ENCODE assay signal across 23 mouse cellular contexts in the genomic region with DNA sequence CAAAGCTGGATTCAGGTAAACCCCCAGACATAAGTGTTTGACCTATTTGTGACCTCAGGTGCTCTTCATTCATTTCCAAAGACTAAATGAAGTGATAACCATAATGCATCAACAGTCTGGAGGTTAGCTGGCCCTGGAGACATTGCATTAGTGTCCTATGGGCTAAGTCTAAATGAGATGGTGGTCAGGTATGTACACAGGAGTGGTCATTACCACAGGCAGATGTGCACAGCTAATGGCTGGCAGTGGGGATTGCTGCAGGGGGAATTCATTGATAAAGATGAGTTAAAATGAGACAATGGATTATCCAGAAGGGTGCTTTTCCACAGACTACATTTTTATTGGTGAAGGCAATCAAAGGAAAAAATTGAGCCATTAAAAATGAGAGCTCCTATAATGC.
DNase-seq lines count a peak whose midpoint lies in the region; ATAC-seq lines count a peak whose summit lies in the region.
"Had no signal": no experiment of that assay in that cellular context is flagged by ENCODE, and none has a peak within 500 bp of the region (broad histone marks: within the 10 kb centered on the region; RNA-seq: fewer than 3 reads in every experiment).

No protein-coding gene starts in this region.

- no peak overlapping the region for H3K4me2 ChIP-seq in forebrain, embryonic 13.5 days
- no peak overlapping the region for H3K4me2 ChIP-seq in forebrain, embryonic 12.5 days
- H3K4me2 ChIP-seq in hindbrain, embryonic 14.5 days (replicated peaks): no peak overlapping the region
- H3K4me2 ChIP-seq in hindbrain, embryonic 16.5 days (ENCODE audit: low read length): no peak overlapping the region
- no peak overlapping the region for H3K4me2 ChIP-seq in neural tube, embryonic 12.5 days (replicated peaks)
- H3K4me2 ChIP-seq: embryonic facial prominence, embryonic 15.5 days had no signal

- ATAC-seq in forebrain, embryonic 13.5 days: no peak
- ATAC-seq in forebrain, embryonic 12.5 days (ENCODE audit: low FRiP score): no peak
- peak; percentile 51; the same call in 1 of the 2 replicates for ATAC-seq in hindbrain, embryonic 14.5 days (ENCODE audit: low FRiP score)
- ATAC-seq in hindbrain, embryonic 16.5 days: no peak
- peak; percentile 53; the same call in 1 of the 2 replicates for ATAC-seq in neural tube, embryonic 12.5 days (ENCODE audit: low FRiP score, low read depth)
- ATAC-seq: CD4-positive, CD25-positive, alpha-beta regulatory T cell, adult 4 months; forebrain, postnatal 0 days had no signal

- H3K4me1 ChIP-seq in forebrain, embryonic 13.5 days: peaks cover 8% of the 10 kb centered on the region
- H3K4me1 ChIP-seq in forebrain, embryonic 12.5 days: no peaks in the 10 kb centered on the region
- no peaks in the 10 kb centered on the region for H3K4me1 ChIP-seq in hindbrain, embryonic 14.5 days (replicated peaks; ENCODE audit: control insufficient read depth, insufficient read depth, low read length)
- no peaks in the 10 kb centered on the region for H3K4me1 ChIP-seq in hindbrain, embryonic 16.5 days (ENCODE audit: control insufficient read depth, insufficient read depth, low read depth, low read length)
- H3K4me1 ChIP-seq in neural tube, embryonic 12.5 days: no peaks in the 10 kb centered on the region
- H3K4me1 ChIP-seq: embryonic facial prominence, embryonic 15.5 days; heart, embryonic 10.5 days had no signal

- peaks cover 6% of the 10 kb centered on the region; the same call in 1 of the 2 replicates for H3K9me3 ChIP-seq in forebrain, embryonic 13.5 days (replicated peaks)
- no peaks in the 10 kb centered on the region for H3K9me3 ChIP-seq in forebrain, embryonic 12.5 days
- 0 out of 2 replicates have a peak, but pooled peaks cover 6% of the 10 kb centered on the region for H3K9me3 ChIP-seq in hindbrain, embryonic 14.5 days (ENCODE audit: control insufficient read depth, low read length)
- H3K9me3 ChIP-seq in hindbrain, embryonic 16.5 days (ENCODE audit: control insufficient read depth, low read length): peaks cover 3% of the 10 kb centered on the region; the same call in 1 of the 2 replicates
- no peaks in the 10 kb centered on the region for H3K9me3 ChIP-seq in neural tube, embryonic 12.5 days
- H3K9me3 ChIP-seq: embryonic facial prominence, embryonic 15.5 days; G1E; heart, embryonic 10.5 days had no signal

- no peaks in the 10 kb centered on the region for H3K27me3 ChIP-seq in forebrain, embryonic 13.5 days
- H3K27me3 ChIP-seq in forebrain, embryonic 12.5 days: no peaks in the 10 kb centered on the region
- no peaks in the 10 kb centered on the region for H3K27me3 ChIP-seq in hindbrain, embryonic 14.5 days (ENCODE audit: control insufficient read depth, insufficient read depth, low read length)
- H3K27me3 ChIP-seq in hindbrain, embryonic 16.5 days (replicated peaks; ENCODE audit: control insufficient read depth, insufficient read depth, low read length): no peaks in the 10 kb centered on the region
- H3K27me3 ChIP-seq in neural tube, embryonic 12.5 days (replicated peaks): no peaks in the 10 kb centered on the region
- H3K27me3 ChIP-seq: embryonic facial prominence, embryonic 15.5 days had no signal

- 0 out of 2 replicates have a peak overlapping the region, but pooled peaks have one; percentile 15 for H3K27ac ChIP-seq in forebrain, embryonic 13.5 days
- H3K27ac ChIP-seq in forebrain, embryonic 12.5 days: no peak overlapping the region
- H3K27ac ChIP-seq in hindbrain, embryonic 14.5 days: no peak overlapping the region
- no peak overlapping the region for H3K27ac ChIP-seq in hindbrain, embryonic 16.5 days (ENCODE audit: low read depth, low read length)
- no peak overlapping the region for H3K27ac ChIP-seq in neural tube, embryonic 12.5 days
- H3K27ac ChIP-seq: embryonic facial prominence, embryonic 15.5 days; gastrocnemius, adult 2 months; heart, embryonic 10.5 days had no signal

- H3K4me3 ChIP-seq in forebrain, embryonic 13.5 days: no peak overlapping the region
- no peak overlapping the region for H3K4me3 ChIP-seq in forebrain, embryonic 12.5 days (replicated peaks)
- H3K4me3 ChIP-seq in hindbrain, embryonic 14.5 days (replicated peaks; ENCODE audit: low read length): no peak overlapping the region
- no peak overlapping the region for H3K4me3 ChIP-seq in hindbrain, embryonic 16.5 days (ENCODE audit: low read length)
- no peak overlapping the region for H3K4me3 ChIP-seq in neural tube, embryonic 12.5 days
- H3K4me3 ChIP-seq: embryonic facial prominence, embryonic 15.5 days; erythroblast, embryonic 14.5 days; gastrocnemius, adult 2 months; heart, embryonic 10.5 days had no signal

- no peak for DNase-seq in hindbrain, embryonic 14.5 days (ENCODE audit: low spot score)
- no peak for DNase-seq in neural tube, embryonic 10.5 days (ENCODE audit: extremely low spot score, low spot score)
- DNase-seq in MN1 (ENCODE audit: low spot score): no peak
- DNase-seq: adrenal gland, postnatal 10 days; B cell, adult 2 months; cerebellum, adult 11 months; cerebellum, adult 8-10 months; cerebellum, postnatal 14 days; embryo, embryonic 11 days; forebrain, postnatal 0 days; gastrocnemius, adult 2 months; gastrocnemius, postnatal 25 days; heart, adult 18-20 months; heart, postnatal 10 days had no signal

- H3K9ac ChIP-seq in forebrain, embryonic 13.5 days: no peak overlapping the region
- H3K9ac ChIP-seq in forebrain, embryonic 12.5 days: no peak overlapping the region
- no peak overlapping the region for H3K9ac ChIP-seq in hindbrain, embryonic 14.5 days
- H3K9ac ChIP-seq in hindbrain, embryonic 16.5 days (ENCODE audit: low read depth, low read length): no peak overlapping the region
- no peak overlapping the region for H3K9ac ChIP-seq in neural tube, embryonic 12.5 days
- H3K9ac ChIP-seq: embryonic facial prominence, embryonic 15.5 days; forebrain, postnatal 0 days had no signal

- H3K36me3 ChIP-seq in forebrain, embryonic 13.5 days (ENCODE audit: poor library complexity, severe bottlenecking): no peaks in the 10 kb centered on the region
- H3K36me3 ChIP-seq in forebrain, embryonic 12.5 days (replicated peaks): no peaks in the 10 kb centered on the region
- no peaks in the 10 kb centered on the region for H3K36me3 ChIP-seq in hindbrain, embryonic 14.5 days (replicated peaks; ENCODE audit: control insufficient read depth, insufficient read depth)
- no peaks in the 10 kb centered on the region for H3K36me3 ChIP-seq in hindbrain, embryonic 16.5 days (ENCODE audit: control insufficient read depth, insufficient read depth, low read length)
- no peaks in the 10 kb centered on the region for H3K36me3 ChIP-seq in neural tube, embryonic 12.5 days
- H3K36me3 ChIP-seq: embryonic facial prominence, embryonic 15.5 days; G1E; heart, embryonic 10.5 days had no signal

Comparison
In these comparisons a context has a peak if more than half of its experiments do, and no peak if none do; other contexts are left out.
1. ATAC-seq: peak in hindbrain, embryonic 14.5 days (single experiment) and neural tube, embryonic 12.5 days (single experiment); none in forebrain, embryonic 13.5 days (single experiment), forebrain, embryonic 12.5 days (single experiment) and hindbrain, embryonic 16.5 days (single experiment).